Mouse (Mus musculus): Measurements from ENCODE around the gene Mapkap1. TPM values are rescaled to one million over a fixed set of nuclear protein-coding genes. Genes with fewer than 3 reads are reported as not detected.

Mapkap1 gene
- polyA plus RNA-seq, 1 experiment from 2014 or later: 93.3 TPM

GRCm38 (mm10) chr2:34608917-34609316 lies 202.3 kb downstream of the Mapkap1 start:
- no peaks in the 10 kb centered on the region for H3K4me1 ChIP-seq (ENCODE audit: insufficient read depth)
- no peak overlapping the region for H3K9ac ChIP-seq
- no peaks in the 10 kb centered on the region for H3K36me3 ChIP-seq (ENCODE audit: insufficient read depth)
- ATAC-seq (ENCODE audit: insufficient read depth): no peak
- H3K27me3 ChIP-seq (ENCODE audit: insufficient read depth, low read length): no peaks in the 10 kb centered on the region
- no peak overlapping the region for H3K4me3 ChIP-seq (ENCODE audit: low read depth, low read length)
- no peak for TF ChIP-seq CTCF (IDR thresholded peaks at IDR 0.05; ENCODE audit: low read depth)
- H3K27ac ChIP-seq (ENCODE audit: low read depth): no peak overlapping the region
- WGBS: 62% methylated on average over 3 of the region's 3 CpGs
- DNase-seq: no peak
- no peak overlapping the region for H3K4me2 ChIP-seq
- H3K9me3 ChIP-seq (ENCODE audit: low read depth, low read length): no peaks in the 10 kb centered on the region

- ATAC-seq (ENCODE audit: insufficient read depth) (no peak), DNase-seq (no peak)
- Histone ChIP-seq H3K9ac (no peak overlapping the region), H3K36me3 (ENCODE audit: insufficient read depth) (no peaks in the 10 kb centered on the region), H3K9me3 (ENCODE audit: low read depth, low read length) (no peaks in the 10 kb centered on the region), H3K4me3 (ENCODE audit: low read depth, low read length) (no peak overlapping the region), H3K27me3 (ENCODE audit: insufficient read depth, low read length) (no peaks in the 10 kb centered on the region), H3K4me2 (no peak overlapping the region), H3K4me1 (ENCODE audit: insufficient read depth) (no peaks in the 10 kb centered on the region), H3K27ac (ENCODE audit: low read depth) (no peak overlapping the region)
- WGBS: 62% methylated on average over 4 of the region's 4 CpGs
- TF ChIP-seq CTCF (IDR thresholded peaks at IDR 0.05; ENCODE audit: low read depth): no peak
These were observed 202.9 kb downstream of the Mapkap1 start for GRCm38 (mm10) chr2:34609516-34609915.

GRCm38 (mm10) chr2:34620778-34621415 lies 214.3 kb downstream of the Mapkap1 start:
- no peak for ATAC-seq (ENCODE audit: insufficient read depth)
- Histone ChIP-seq H3K27me3 (ENCODE audit: insufficient read depth, low read length) (no peaks in the 10 kb centered on the region), H3K4me1 (ENCODE audit: insufficient read depth) (no peaks in the 10 kb centered on the region), H3K4me3 (ENCODE audit: low read depth, low read length) (no peak overlapping the region), H3K27ac (ENCODE audit: low read depth) (no peak overlapping the region), H3K9ac (no peak overlapping the region), H3K36me3 (ENCODE audit: insufficient read depth) (peaks cover 22% of the 10 kb centered on the region; the same call in 1 of the 2 replicates), H3K4me2 (no peak overlapping the region), H3K9me3 (ENCODE audit: low read depth, low read length) (no peaks in the 10 kb centered on the region)
- WGBS: 44% methylated on average over 10 of the region's 10 CpGs
- no peak for TF ChIP-seq CTCF (IDR thresholded peaks at IDR 0.05; ENCODE audit: low read depth)
- DNase-seq: no peak

- Histone ChIP-seq H3K9me3 (ENCODE audit: low read depth, low read length) (no peaks in the 10 kb centered on the region), H3K4me3 (ENCODE audit: low read depth, low read length) (no peak overlapping the region), H3K27ac (ENCODE audit: low read depth) (no peak overlapping the region), H3K4me2 (no peak overlapping the region), H3K27me3 (ENCODE audit: insufficient read depth, low read length) (no peaks in the 10 kb centered on the region), H3K9ac (no peak overlapping the region), H3K36me3 (ENCODE audit: insufficient read depth) (peaks cover 22% of the 10 kb centered on the region; the same call in 1 of the 2 replicates), H3K4me1 (ENCODE audit: insufficient read depth) (no peaks in the 10 kb centered on the region)
- WGBS: 66% methylated on average over 8 of the region's 8 CpGs
- DNase-seq (no peak), ATAC-seq (ENCODE audit: insufficient read depth) (no peak)
- TF ChIP-seq CTCF (IDR thresholded peaks at IDR 0.05; ENCODE audit: low read depth): no peak
These were observed 214.9 kb downstream of the Mapkap1 start for GRCm38 (mm10) chr2:34621485-34621884.

GRCm38 (mm10) chr2:34622518-34622917 lies 215.9 kb downstream of the Mapkap1 start:
- H3K9me3 ChIP-seq (ENCODE audit: low read depth, low read length): no peaks in the 10 kb centered on the region
- ATAC-seq (ENCODE audit: insufficient read depth) (no peak), DNase-seq (no peak)
- no peak overlapping the region for H3K4me2 ChIP-seq
- TF ChIP-seq CTCF (IDR thresholded peaks at IDR 0.05; ENCODE audit: low read depth): no peak
- no peak overlapping the region for H3K9ac ChIP-seq
- no peak overlapping the region for H3K27ac ChIP-seq (ENCODE audit: low read depth)
- H3K27me3 ChIP-seq (ENCODE audit: insufficient read depth, low read length): no peaks in the 10 kb centered on the region
- H3K36me3 ChIP-seq (ENCODE audit: insufficient read depth): peaks cover 22% of the 10 kb centered on the region; the same call in 1 of the 2 replicates
- no peak overlapping the region for H3K4me3 ChIP-seq (ENCODE audit: low read depth, low read length)
- 81% methylated on average over 11 of the region's 11 CpGs for WGBS
- H3K4me1 ChIP-seq (ENCODE audit: insufficient read depth): peaks cover 3% of the 10 kb centered on the region; the same call in 1 of the 2 replicates

GRCm38 (mm10) chr2:34623181-34623580 lies 216.6 kb downstream of the Mapkap1 start:
- H3K4me2 ChIP-seq: no peak overlapping the region
- H3K4me3 ChIP-seq (ENCODE audit: low read depth, low read length): no peak overlapping the region
- no peak overlapping the region for H3K9ac ChIP-seq
- no peaks in the 10 kb centered on the region for H3K9me3 ChIP-seq (ENCODE audit: low read depth, low read length)
- peaks cover 22% of the 10 kb centered on the region; the same call in 1 of the 2 replicates for H3K36me3 ChIP-seq (ENCODE audit: insufficient read depth)
- no peak for TF ChIP-seq CTCF (IDR thresholded peaks at IDR 0.05; ENCODE audit: low read depth)
- ATAC-seq (ENCODE audit: insufficient read depth) (no peak), DNase-seq (no peak)
- H3K4me1 ChIP-seq (ENCODE audit: insufficient read depth): peaks cover 6% of the 10 kb centered on the region; the same call in 1 of the 2 replicates
- no peaks in the 10 kb centered on the region for H3K27me3 ChIP-seq (ENCODE audit: insufficient read depth, low read length)
- WGBS: 85% methylated on average over 8 of the region's 8 CpGs
- H3K27ac ChIP-seq (ENCODE audit: low read depth): no peak overlapping the region

GRCm38 (mm10) chr2:34624076-34624475 lies 217.5 kb downstream of the Mapkap1 start:
- Histone ChIP-seq H3K27me3 (ENCODE audit: insufficient read depth, low read length) (no peaks in the 10 kb centered on the region), H3K9ac (no peak overlapping the region), H3K27ac (ENCODE audit: low read depth) (no peak overlapping the region), H3K4me2 (no peak overlapping the region), H3K36me3 (ENCODE audit: insufficient read depth) (peaks cover 22% of the 10 kb centered on the region; the same call in 1 of the 2 replicates), H3K9me3 (ENCODE audit: low read depth, low read length) (no peaks in the 10 kb centered on the region), H3K4me3 (ENCODE audit: low read depth, low read length) (no peak overlapping the region), H3K4me1 (ENCODE audit: insufficient read depth) (peaks cover 14% of the 10 kb centered on the region)
- TF ChIP-seq CTCF (IDR thresholded peaks at IDR 0.05; ENCODE audit: low read depth): no peak
- DNase-seq (no peak), ATAC-seq (ENCODE audit: insufficient read depth) (no peak)
- WGBS: 94% methylated on average over 12 of the region's 12 CpGs

All from lung, embryonic 14.5 days (tissue).